13 mouse cellular contexts compared by ENCODE assay signal in the genomic region with DNA sequence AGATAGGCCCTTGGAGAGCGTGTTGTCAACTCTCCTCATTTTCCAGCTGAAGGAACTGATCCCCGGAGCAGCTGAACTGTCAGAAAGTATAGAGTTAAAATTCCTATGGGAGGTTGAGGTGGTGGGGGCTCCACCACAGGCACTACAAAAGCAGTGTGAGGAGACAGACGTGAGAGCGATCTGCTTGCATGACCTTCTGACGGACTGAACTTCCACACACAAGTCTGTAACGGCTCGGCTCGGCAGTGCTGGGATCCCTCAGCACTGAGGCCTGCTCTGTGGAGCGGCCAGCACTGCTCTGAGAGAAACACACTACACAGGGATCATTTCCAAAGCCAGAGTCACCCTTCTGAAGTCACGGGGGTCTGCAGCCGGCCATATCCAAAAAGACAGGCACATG.
DNase-seq lines count a peak whose midpoint lies in the region; ATAC-seq and TF ChIP-seq lines count a peak whose summit lies in the region.
"Had no signal": no experiment of that assay in that cellular context is flagged by ENCODE, and none has a peak within 500 bp of the region (broad histone marks: within the 10 kb centered on the region; RNA-seq: fewer than 3 reads in every experiment).

No protein-coding gene starts in this region.

- no peaks in the 10 kb centered on the region for H3K9me3 ChIP-seq in kidney, embryonic 14.5 days (ENCODE audit: control insufficient read depth, low read length)
- H3K9me3 ChIP-seq in embryonic facial prominence, embryonic 14.5 days (ENCODE audit: control insufficient read depth, low read length), result no peaks in the 10 kb centered on the region
- H3K9me3 ChIP-seq in hindbrain, embryonic 16.5 days (ENCODE audit: control insufficient read depth, low read length), result no peaks in the 10 kb centered on the region
- H3K9me3 ChIP-seq: liver, embryonic 13.5 days had no signal

- WGBS in kidney, adult 2 months, result 59% methylated on average over 11 of the region's 11 CpGs
- WGBS in kidney, embryonic 14.5 days, result 36% methylated on average over 11 of the region's 11 CpGs
- 34% methylated on average over 11 of the region's 11 CpGs for WGBS in embryonic facial prominence, embryonic 14.5 days
- WGBS in hindbrain, embryonic 16.5 days, result 34% methylated on average over 11 of the region's 11 CpGs

- H3K4me3 ChIP-seq in kidney, adult 2 months (ENCODE audit: insufficient read depth, low read depth, low read length), result no peak overlapping the region
- no peak overlapping the region for H3K4me3 ChIP-seq in kidney, embryonic 14.5 days (ENCODE audit: low read length)
- no peak overlapping the region for H3K4me3 ChIP-seq in embryonic facial prominence, embryonic 14.5 days (ENCODE audit: low read depth, low read length)
- no peak overlapping the region for H3K4me3 ChIP-seq in hindbrain, embryonic 16.5 days (ENCODE audit: low read length)
- H3K4me3 ChIP-seq: liver, embryonic 13.5 days had no signal

- H3K36me3 ChIP-seq in kidney, adult 2 months (ENCODE audit: control insufficient read depth, insufficient read depth, low read length), result no peaks in the 10 kb centered on the region
- H3K36me3 ChIP-seq in kidney, embryonic 14.5 days (ENCODE audit: control insufficient read depth, insufficient read depth, low read length), result no peaks in the 10 kb centered on the region
- no peaks in the 10 kb centered on the region for H3K36me3 ChIP-seq in embryonic facial prominence, embryonic 14.5 days (ENCODE audit: control insufficient read depth, insufficient read depth, low read length)
- H3K36me3 ChIP-seq in hindbrain, embryonic 16.5 days (ENCODE audit: control insufficient read depth, insufficient read depth, low read length), result no peaks in the 10 kb centered on the region
- H3K36me3 ChIP-seq: liver, embryonic 13.5 days had no signal

- TF ChIP-seq CTCF in kidney, adult 2 months (conservative IDR thresholded peaks at IDR 0.05; ENCODE audit: insufficient read depth, insufficient read length, low read depth, low read length), result no peak

- ATAC-seq in kidney, embryonic 14.5 days (ENCODE audit: low FRiP score, low TSS enrichment), result no peak
- ATAC-seq in embryonic facial prominence, embryonic 14.5 days (ENCODE audit: low read depth), result peak; percentile 61
- ATAC-seq in hindbrain, embryonic 16.5 days, result no peak
- ATAC-seq in cerebellum, adult (ENCODE audit: insufficient number of reproducible peaks, low FRiP score, low TSS enrichment), result no peak
- ATAC-seq: inflammation-experienced regulatory T-cells, adult 6 months had no signal

- no peak for TF ChIP-seq POLR2A in kidney, adult 2 months (IDR thresholded peaks at IDR 0.05; ENCODE audit: low read depth, low read length)

- peak overlapping the region; percentile 25 for H3K27ac ChIP-seq in kidney, adult 2 months (ENCODE audit: insufficient read depth, low read depth, low read length)
- no peak overlapping the region for H3K27ac ChIP-seq in kidney, embryonic 14.5 days (ENCODE audit: low read depth, low read length)
- no peak overlapping the region; the same call in 1 of the 2 replicates for H3K27ac ChIP-seq in embryonic facial prominence, embryonic 14.5 days (replicated peaks; ENCODE audit: low read depth, low read length)
- H3K27ac ChIP-seq in hindbrain, embryonic 16.5 days (ENCODE audit: low read depth, low read length), result 0 out of 2 replicates have a peak overlapping the region, but pooled peaks have one; percentile 6
- H3K27ac ChIP-seq: liver, embryonic 13.5 days; macrophage had no signal

- no peak overlapping the region for H3K4me2 ChIP-seq in kidney, embryonic 14.5 days (replicated peaks; ENCODE audit: low read depth, low read length)
- no peak overlapping the region for H3K4me2 ChIP-seq in embryonic facial prominence, embryonic 14.5 days (ENCODE audit: low read depth, low read length)
- no peak overlapping the region for H3K4me2 ChIP-seq in hindbrain, embryonic 16.5 days (ENCODE audit: low read length)
- H3K4me2 ChIP-seq: liver, embryonic 13.5 days had no signal

- no peaks in the 10 kb centered on the region for H3K27me3 ChIP-seq in kidney, adult 2 months (replicated peaks; ENCODE audit: control insufficient read depth, insufficient read depth, low read length)
- H3K27me3 ChIP-seq in kidney, embryonic 14.5 days (ENCODE audit: control insufficient read depth, insufficient read depth, low read length), result no peaks in the 10 kb centered on the region
- H3K27me3 ChIP-seq in embryonic facial prominence, embryonic 14.5 days (replicated peaks; ENCODE audit: control insufficient read depth, insufficient read depth, low read length), result no peaks in the 10 kb centered on the region
- no peaks in the 10 kb centered on the region for H3K27me3 ChIP-seq in hindbrain, embryonic 16.5 days (replicated peaks; ENCODE audit: control insufficient read depth, insufficient read depth, low read length)
- H3K27me3 ChIP-seq: liver, embryonic 13.5 days had no signal

- no peak overlapping the region for H3K9ac ChIP-seq in kidney, embryonic 14.5 days (ENCODE audit: low read depth, low read length)
- no peak overlapping the region for H3K9ac ChIP-seq in embryonic facial prominence, embryonic 14.5 days (ENCODE audit: low read depth, low read length)
- no peak overlapping the region for H3K9ac ChIP-seq in hindbrain, embryonic 16.5 days (ENCODE audit: low read depth, low read length)
- H3K9ac ChIP-seq: liver, embryonic 13.5 days had no signal

- H3K4me1 ChIP-seq in kidney, adult 2 months (ENCODE audit: control insufficient read depth, insufficient read depth, low read length), result peaks cover 23% of the 10 kb centered on the region
- peaks cover 34% of the 10 kb centered on the region for H3K4me1 ChIP-seq in kidney, embryonic 14.5 days (ENCODE audit: control insufficient read depth, insufficient read depth, low read length)
- H3K4me1 ChIP-seq in embryonic facial prominence, embryonic 14.5 days (ENCODE audit: control insufficient read depth, insufficient read depth, low read length), result peaks cover 22% of the 10 kb centered on the region
- peaks cover 13% of the 10 kb centered on the region for H3K4me1 ChIP-seq in hindbrain, embryonic 16.5 days (ENCODE audit: control insufficient read depth, insufficient read depth, low read depth, low read length)

- peak; percentile 24 for DNase-seq in adrenal gland, postnatal 14 days
- DNase-seq in adrenal gland, postnatal 4 days (ENCODE audit: low spot score in 2 of 2), result no peak
- no peak for DNase-seq in kidney, adult 2 months
- peak; percentile 71 for DNase-seq in embryonic facial prominence, embryonic 14.5 days (ENCODE audit: low spot score)
- DNase-seq in layer of hippocampus, adult 9-10 months (ENCODE audit: low spot score), result no peak
- DNase-seq: adrenal gland, postnatal 25 days; cerebellum, adult 11-12 months; liver, embryonic 13.5 days had no signal

Comparison
In these comparisons a context has a peak if more than half of its experiments do, and no peak if none do; other contexts are left out.
1. DNase-seq: peak in adrenal gland, postnatal 14 days (single experiment) and embryonic facial prominence, embryonic 14.5 days (single experiment); none in adrenal gland, postnatal 4 days (0 of 2), kidney, adult 2 months (single experiment) and layer of hippocampus, adult 9-10 months (single experiment).
2. H3K27ac ChIP-seq: peak in kidney, adult 2 months (single experiment) and hindbrain, embryonic 16.5 days (single experiment); none in kidney, embryonic 14.5 days (single experiment) and embryonic facial prominence, embryonic 14.5 days (single experiment).